Mouse (Mus musculus) heart, postnatal 4 days (tissue): ENCODE measurements around the gene Fam117a. TPM values are rescaled to one million over a fixed set of nuclear protein-coding genes. Genes with fewer than 3 reads are reported as not detected.

Source experiments
- DNase-seq: peaks from one replicate; pipeline ENCODE4 v3.0.0; 2021
- total RNA-seq, 2 experiments: library from RNA; stranded (reverse); gene quantifications; 2 replicates each; pipeline ENCODE4 v1.2.3; 2021

Gene Fam117a
- total RNA-seq, 2 experiments from 2014 or later, result 8.4 to 11.5 TPM

- no peak for DNase-seq
These were observed 94.5 kb downstream of the Fam117a start for GRCm38 (mm10) chr11:95431344-95431743.

Other genes with a start within 250 kb of the Fam117a start
- not detected for gene Dlx3, start 216.9 kb upstream of the Fam117a start, total RNA-seq
- not detected for gene Dlx4, start 190.8 kb upstream of the Fam117a start, total RNA-seq
- not detected for gene Tac4, start 75.5 kb upstream of the Fam117a start, total RNA-seq
- gene Kat7, start 26.8 kb upstream of the Fam117a start, total RNA-seq, result 10 to 100 TPM; 52.9 to 54.3 TPM
- 10 to 100 TPM; 57.1 to 60.5 TPM for gene Slc35b1, start 47.7 kb downstream of the Fam117a start, total RNA-seq
- gene Spop, start 77.1 kb downstream of the Fam117a start, total RNA-seq, result 100 to 1,000 TPM; 111 to 133 TPM
- 1 to 10 TPM; 1.0 to 1.1 TPM for gene Nxph3, start 177.6 kb downstream of the Fam117a start, total RNA-seq